Mouse (Mus musculus) G1E (cell line): ENCODE results near the gene Otud3. TPM values are rescaled to one million over a fixed set of nuclear protein-coding genes. Genes with fewer than 3 reads are reported as not detected.

Source experiments
- ATAC-seq: 2 replicates; pipeline ENCODE4 v1.8.0; 2016; ENCODE audit warnings: mild to moderate bottlenecking; ENCODE audit not compliant: insufficient number of reproducible peaks, poor library complexity, low FRiP score, severe bottlenecking; ENCODE audit errors: extremely low read depth
- DNase-seq: peaks from one replicate; pipeline ENCODE4 v3.0.0; 2012; ENCODE audit warnings: low spot score
- H3K27me3 ChIP-seq: 2 replicates; pipeline ENCODE4 v1.6.1; 2012; ENCODE audit warnings: mild to moderate bottlenecking, low read length, inconsistent platforms; ENCODE audit not compliant: insufficient read depth
- H3K36me3 ChIP-seq: replicated peaks from 2 replicates; pipeline ENCODE3; 2012; ENCODE audit warnings: mild to moderate bottlenecking, inconsistent platforms
- H3K4me1 ChIP-seq: 2 replicates; pipeline ENCODE4 v1.6.1; 2012; ENCODE audit warnings: low read depth, low read length, inconsistent platforms, mixed read lengths; ENCODE audit not compliant: insufficient read depth
- H3K4me3 ChIP-seq: 2 replicates; pipeline ENCODE4 v1.5.1; 2012; ENCODE audit warnings: low read depth, mild to moderate bottlenecking, inconsistent platforms, low read length, moderate library complexity, mixed read lengths
- H3K9me3 ChIP-seq: replicated peaks from 2 replicates; pipeline ENCODE4 v1.6.1; 2012; ENCODE audit warnings: inconsistent platforms
- CTCF ChIP-seq: IDR thresholded peaks from 2 replicates; pipeline ENCODE4 v1.5.1; 2012; ENCODE audit warnings: low read depth, low read length, inconsistent platforms, mixed read lengths
- GATA1 ChIP-seq: IDR thresholded peaks from 2 replicates; pipeline ENCODE4 v1.6.1; 2012; ENCODE audit warnings: borderline replicate concordance, low read length, inconsistent platforms, mixed read lengths
- GATA2 ChIP-seq: IDR thresholded peaks from 2 replicates; pipeline ENCODE4 v1.6.1; 2012; ENCODE audit warnings: low read depth, low read length, inconsistent platforms, borderline replicate concordance
- POLR2AphosphoS5 ChIP-seq: IDR thresholded peaks from 2 replicates; pipeline ENCODE4 v1.6.1; 2012; ENCODE audit warnings: low read depth, low read length, inconsistent platforms; ENCODE audit not compliant: insufficient replicate concordance
- TAL1 ChIP-seq: conservative IDR thresholded peaks from 2 replicates; pipeline ENCODE4 v1.6.1; 2012; ENCODE audit warnings: low read depth, low read length, inconsistent platforms, mixed read lengths
- polyA plus RNA-seq: library from polyadenylated mRNA; stranded (reverse); fragments of >175 nt; gene quantifications from 2 replicates; pipeline ENCODE4 v1.2.3, GENCODE M21; 2012
- total RNA-seq, 2 experiments: library from RNA; stranded (forward) in 1 of 2; stranded (reverse) in 1 of 2; fragments of 200-1000 nt in 1 of 2; fragments of >200 nt in 1 of 2; fragmentation: Nextera tagmentation in 1 of 2; gene quantifications; 2 replicates each; pipeline ENCODE4 v1.2.3; 2014 to 2017

Otud3 gene
- total and polyA plus RNA-seq, 3 experiments: 5.4 to 11.8 (median 11.0) TPM

DNA sequence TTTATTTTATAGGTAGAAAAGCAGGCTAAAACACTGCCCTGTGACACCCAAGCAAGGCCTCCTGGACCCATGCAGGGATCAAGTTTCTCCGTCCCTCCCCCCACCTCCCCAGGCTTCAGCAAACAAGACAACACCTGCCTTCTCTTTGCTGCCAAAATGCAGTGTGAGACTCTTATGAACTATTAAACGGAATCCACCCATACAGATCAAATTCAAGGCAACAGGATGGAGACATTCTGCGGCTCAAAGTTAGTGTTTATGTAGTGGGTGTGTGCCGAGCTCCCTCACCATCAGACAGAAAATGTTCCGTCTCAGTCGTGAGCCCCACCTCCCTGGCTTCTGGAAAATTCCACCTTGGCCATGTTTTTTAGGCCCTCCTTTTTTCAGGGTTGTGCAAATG lies 28.2 kb upstream of the Otud3 start:
- H3K9me3 ChIP-seq: no peaks in the 10 kb centered on the region
- DNase-seq: no peak
- TF ChIP-seq POLR2AphosphoS5: no peak
- TF ChIP-seq GATA1: no peak
- TF ChIP-seq CTCF: no peak
- TF ChIP-seq TAL1: no peak
- TF ChIP-seq GATA2: no peak
- no peaks in the 10 kb centered on the region for H3K36me3 ChIP-seq
- H3K27me3 ChIP-seq: peaks cover 14% of the 10 kb centered on the region
- peaks cover 35% of the 10 kb centered on the region for H3K4me1 ChIP-seq
- H3K4me3 ChIP-seq: no peak overlapping the region
- ATAC-seq: no peak

DNA sequence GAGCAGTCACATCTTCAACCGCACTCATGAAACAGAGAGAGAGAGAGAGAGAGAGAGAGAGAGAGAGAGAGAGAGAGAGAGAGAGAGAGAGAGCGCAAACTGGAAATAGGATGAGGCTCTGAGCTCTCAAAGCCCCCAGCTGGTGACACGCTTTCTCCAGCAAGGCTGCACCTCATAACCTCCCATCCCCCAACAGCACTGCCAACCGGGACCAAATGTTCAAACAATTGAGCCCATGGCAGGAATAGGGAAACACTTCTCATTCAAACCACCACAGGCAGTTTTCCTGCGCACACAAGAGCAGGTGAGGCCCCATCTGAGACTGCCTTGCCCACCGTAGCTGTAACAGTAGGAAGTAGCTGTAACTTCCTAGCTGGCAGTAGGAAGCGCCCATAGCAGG lies 27.7 kb upstream of the Otud3 start:
- DNase-seq: no peak
- Histone ChIP-seq H3K4me3 (no peak overlapping the region), H3K9me3 (no peaks in the 10 kb centered on the region), H3K36me3 (no peaks in the 10 kb centered on the region), H3K27me3 (peaks cover 10% of the 10 kb centered on the region), H3K4me1 (peaks cover 35% of the 10 kb centered on the region)
- ATAC-seq: no peak
- TF ChIP-seq CTCF: no peak
- no peak for TF ChIP-seq TAL1
- no peak for TF ChIP-seq GATA1
- TF ChIP-seq GATA2: no peak
- no peak for TF ChIP-seq POLR2AphosphoS5

DNA sequence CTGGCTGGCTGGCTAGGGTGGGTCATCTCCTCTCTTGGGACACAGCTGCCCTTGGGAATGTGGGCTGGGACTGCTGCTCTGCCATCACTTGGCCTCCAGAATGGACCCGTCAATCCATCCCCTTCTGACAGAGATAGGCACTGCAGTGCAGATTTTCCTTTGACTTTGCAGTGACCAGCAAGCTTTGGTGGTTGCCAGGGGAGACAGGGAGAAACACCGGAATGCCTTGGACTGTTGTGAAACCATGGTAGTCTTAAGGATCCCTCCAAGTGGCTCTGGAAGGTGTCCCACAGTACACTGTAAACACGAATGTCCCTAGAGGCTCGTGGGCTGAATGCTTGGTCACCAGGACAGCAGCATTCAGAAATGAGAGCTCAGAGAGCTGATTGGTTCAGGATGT lies 25.7 kb upstream of the Otud3 start:
- Histone ChIP-seq H3K4me1 (peaks cover 33% of the 10 kb centered on the region), H3K36me3 (no peaks in the 10 kb centered on the region), H3K9me3 (no peaks in the 10 kb centered on the region), H3K4me3 (no peak overlapping the region), H3K27me3 (peaks cover 9% of the 10 kb centered on the region)
- no peak for DNase-seq
- ATAC-seq: no peak
- TF ChIP-seq TAL1: no peak
- TF ChIP-seq CTCF: no peak
- no peak for TF ChIP-seq GATA2
- no peak for TF ChIP-seq GATA1
- TF ChIP-seq POLR2AphosphoS5: no peak

DNA sequence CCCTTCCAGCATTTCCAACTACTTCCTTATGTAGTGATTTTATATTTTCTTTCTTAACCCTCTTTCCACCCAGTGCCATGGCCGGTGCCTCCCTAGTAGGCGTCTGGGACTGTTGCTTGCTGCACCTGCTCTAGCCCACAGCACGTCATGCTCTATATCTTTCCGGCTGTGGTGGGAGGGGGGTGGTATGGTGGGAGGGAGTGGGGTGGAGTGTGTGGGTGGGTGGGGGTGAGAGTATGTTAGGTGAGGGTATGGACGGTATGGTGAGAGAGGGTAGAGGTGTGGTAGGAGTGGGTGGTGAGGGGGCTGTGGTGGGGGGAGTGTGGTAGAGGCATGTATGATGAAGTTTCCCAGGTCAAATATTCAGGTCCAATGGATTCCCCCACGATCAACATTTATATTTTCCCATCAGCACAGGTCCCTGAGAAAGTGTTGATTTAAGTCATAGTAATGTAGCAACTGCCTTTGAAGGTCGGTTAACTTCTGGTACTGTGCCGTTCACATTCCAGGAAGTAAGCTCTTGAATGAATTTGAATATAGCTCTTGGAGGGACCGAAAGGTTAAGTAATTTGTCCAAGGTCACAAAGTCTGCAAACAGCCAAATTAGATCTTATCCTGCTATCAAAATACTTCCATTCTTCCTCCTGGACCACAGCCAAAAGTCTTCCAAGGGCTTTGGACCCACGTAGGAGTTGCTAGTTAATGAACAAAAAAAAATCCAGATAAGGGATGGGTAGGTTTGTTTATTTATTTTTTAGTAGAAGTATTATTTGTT lies 24.9 kb upstream of the Otud3 start:
- TF ChIP-seq POLR2AphosphoS5 (no peak), GATA1 (no peak), CTCF (no peak), TAL1 (no peak), GATA2 (no peak)
- ATAC-seq (no peak), DNase-seq (no peak)
- Histone ChIP-seq H3K36me3 (no peaks in the 10 kb centered on the region), H3K4me3 (no peak overlapping the region), H3K9me3 (no peaks in the 10 kb centered on the region), H3K27me3 (peaks cover 9% of the 10 kb centered on the region), H3K4me1 (peaks cover 32% of the 10 kb centered on the region)

DNA sequence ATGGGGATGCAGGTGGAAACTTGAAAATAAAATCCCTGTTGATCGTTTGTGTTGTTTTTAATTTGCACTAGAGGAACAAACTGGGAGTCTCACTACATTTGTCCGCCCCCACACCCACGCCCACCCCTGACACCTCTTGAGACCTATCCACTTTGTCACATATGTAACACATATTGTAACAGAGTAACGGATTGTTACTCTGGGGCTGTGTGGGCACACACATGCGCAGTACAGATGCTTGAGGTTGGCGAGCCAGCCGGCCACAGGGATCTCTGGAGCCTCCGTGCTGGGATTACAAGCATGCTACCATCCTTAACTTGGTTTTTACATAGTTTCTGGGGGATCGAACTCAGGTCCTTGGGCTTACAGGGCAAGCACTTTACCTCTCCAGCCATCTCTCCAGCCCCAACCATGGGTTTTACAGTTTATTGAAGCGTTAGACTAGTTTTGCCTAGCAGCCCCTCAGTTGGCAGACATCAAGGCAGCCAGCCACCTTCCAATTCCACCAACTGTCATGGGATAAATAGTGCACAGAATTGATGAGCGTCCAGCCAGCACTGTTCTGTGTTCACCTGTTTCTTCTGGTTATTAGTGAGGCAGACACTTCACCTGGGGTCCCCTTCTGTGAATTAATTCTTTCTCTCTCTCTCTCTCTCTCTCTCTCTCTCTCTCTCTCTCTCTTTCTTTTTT lies 20.9 kb upstream of the Otud3 start:
- H3K4me1 ChIP-seq: peaks cover 12% of the 10 kb centered on the region
- no peaks in the 10 kb centered on the region for H3K9me3 ChIP-seq
- H3K4me3 ChIP-seq: no peak overlapping the region
- H3K27me3 ChIP-seq: peaks cover 11% of the 10 kb centered on the region; the same call in 1 of the 2 replicates
- DNase-seq: no peak
- ATAC-seq: no peak
- H3K36me3 ChIP-seq: no peaks in the 10 kb centered on the region
- TF ChIP-seq CTCF: no peak
- no peak for TF ChIP-seq GATA1
- no peak for TF ChIP-seq TAL1
- TF ChIP-seq GATA2: no peak
- no peak for TF ChIP-seq POLR2AphosphoS5

DNA sequence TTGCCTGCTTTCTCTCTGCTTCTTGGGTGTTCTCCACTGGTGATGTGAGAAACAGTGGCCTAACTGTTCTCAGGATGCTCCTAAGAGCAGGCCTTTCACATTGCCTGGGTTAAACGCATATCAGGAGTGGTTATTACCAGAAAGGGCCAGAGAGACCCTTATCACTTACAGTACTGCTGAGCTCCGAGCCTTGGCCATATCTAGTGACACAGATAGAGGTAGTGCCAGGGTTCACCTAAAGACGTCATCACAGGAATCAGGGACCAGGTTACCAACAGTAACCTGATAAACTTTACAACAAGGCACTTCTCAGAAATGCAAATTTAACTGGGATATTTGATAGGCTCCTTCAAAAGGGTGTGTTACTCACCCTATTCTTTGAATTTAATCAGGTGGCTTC lies 20.1 kb upstream of the Otud3 start:
- TF ChIP-seq POLR2AphosphoS5: no peak
- TF ChIP-seq GATA1: no peak
- TF ChIP-seq TAL1: no peak
- no peak for TF ChIP-seq GATA2
- no peak for TF ChIP-seq CTCF
- Histone ChIP-seq H3K4me1 (peaks cover 12% of the 10 kb centered on the region), H3K36me3 (no peaks in the 10 kb centered on the region), H3K27me3 (0 out of 2 replicates have a peak, but pooled peaks cover 7% of the 10 kb centered on the region), H3K9me3 (no peaks in the 10 kb centered on the region), H3K4me3 (no peak overlapping the region)
- no peak for ATAC-seq
- no peak for DNase-seq
